Mouse (Mus musculus) heart, adult 2 months (tissue): ENCODE results near the gene Lcn2.

Source experiments
- CTCF ChIP-seq: fragments of 200-600 bp; IDR thresholded peaks from 2 replicates; pipeline ENCODE4 v1.8.1; 2022; ENCODE audit warnings: antibody characterized with exemption, mild to moderate bottlenecking, moderate library complexity
- POLR2A ChIP-seq: fragments of 200-500 bp; IDR thresholded peaks from 2 replicates; pipeline ENCODE4 v1.6.1; 2011; ENCODE audit warnings: mild to moderate bottlenecking, low read depth, low read length, control low read depth; ENCODE audit not compliant: insufficient read depth

DNA sequence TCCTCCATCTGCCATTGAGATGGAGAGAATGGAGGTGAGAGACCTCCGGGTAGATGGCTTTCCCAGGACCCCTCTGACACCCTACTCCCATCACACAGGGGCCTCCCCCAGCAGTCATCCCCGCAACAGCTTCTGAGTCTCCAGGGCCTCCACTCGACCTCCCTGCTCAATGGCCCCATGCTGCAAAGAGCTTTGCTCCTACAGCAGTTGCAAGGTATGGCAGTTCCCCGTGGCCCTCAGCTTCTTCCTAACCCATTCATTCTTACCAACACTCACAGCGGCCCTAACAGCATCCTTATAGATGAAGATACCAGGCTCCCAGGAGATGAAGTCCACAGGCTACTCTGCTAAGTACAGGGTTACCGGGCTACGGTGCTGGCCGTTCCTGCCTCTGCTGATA, 23.9 kb downstream of the Lcn2 start:
- TF ChIP-seq CTCF (no peak), POLR2A (no peak)
